Mouse (Mus musculus): Measurements from ENCODE around the gene Vps29. TPM values are rescaled to one million over a fixed set of nuclear protein-coding genes. Genes with fewer than 3 reads are reported as not detected.

Gene Vps29
- polyA plus RNA-seq, 1 experiment from 2014 or later: 191 TPM

GRCm38 (mm10) chr5:122345777-122346176, 8.4 kb upstream of the Vps29 start:
- peaks cover 4% of the 10 kb centered on the region; the same call in 1 of the 2 replicates for H3K27me3 ChIP-seq (ENCODE audit: low read depth, poor library complexity, severe bottlenecking)
- no peak for DNase-seq (ENCODE audit: low spot score)
- 83% methylated on average over 4 of the region's 4 CpGs for WGBS

GRCm38 (mm10) chr5:122354492-122355067, 411 bp downstream of the Vps29 start:
- peak overlapping the region; percentile 94 for H3K27ac ChIP-seq
- no peak for DNase-seq (ENCODE audit: low spot score)

More at GRCm38 (mm10) chr5:122345777-122346176, 8.4 kb upstream of the Vps29 start:
- Histone ChIP-seq H3K9me3 (replicated peaks) (no peaks in the 10 kb centered on the region), H3K4me1 (no peaks in the 10 kb centered on the region), H3K36me3 (no peaks in the 10 kb centered on the region), H3K4me3 (no peak overlapping the region), H3K27ac (no peak overlapping the region)

GRCm38 (mm10) chr5:122371591-122372191, 17.5 kb downstream of the Vps29 start, which contains the start of gene Gpn3:
Gene Gpn3, plus strand, starts transcription at chr5:122371876.
- WGBS: under 1% methylated on average over 38 of the region's 46 CpGs
- peaks cover 15% of the 10 kb centered on the region for H3K4me1 ChIP-seq
- peaks cover 66% of the 10 kb centered on the region for H3K36me3 ChIP-seq
- peak within 1 kb of the TSS; percentile 68 for H3K4me3 ChIP-seq
- H3K27me3 ChIP-seq (ENCODE audit: low read depth, poor library complexity, severe bottlenecking): no peaks in the 10 kb centered on the region
- H3K27ac ChIP-seq: peak within 1 kb of the TSS; percentile 90
- no peak for DNase-seq (ENCODE audit: low spot score)
- no peaks in the 10 kb centered on the region for H3K9me3 ChIP-seq (replicated peaks)

More at GRCm38 (mm10) chr5:122354492-122355067, 411 bp downstream of the Vps29 start:
- peaks cover 10% of the 10 kb centered on the region for H3K4me1 ChIP-seq
- peak overlapping the region; percentile 82 for H3K4me3 ChIP-seq
- WGBS: under 1% methylated on average over 57 of the region's 57 CpGs
- H3K9me3 ChIP-seq (replicated peaks): no peaks in the 10 kb centered on the region
- H3K36me3 ChIP-seq: peaks cover 12% of the 10 kb centered on the region
- H3K27me3 ChIP-seq (ENCODE audit: low read depth, poor library complexity, severe bottlenecking): no peaks in the 10 kb centered on the region

- peak; percentile 99 for DNase-seq (ENCODE audit: low spot score)
- Histone ChIP-seq H3K36me3 (peaks cover 66% of the 10 kb centered on the region), H3K4me1 (peaks cover 15% of the 10 kb centered on the region), H3K27ac (peak within 1 kb of the TSS; percentile 90), H3K27me3 (ENCODE audit: low read depth, poor library complexity, severe bottlenecking) (no peaks in the 10 kb centered on the region), H3K4me3 (peak within 1 kb of the TSS; percentile 68), H3K9me3 (replicated peaks) (no peaks in the 10 kb centered on the region)
- WGBS: under 1% methylated on average over 53 of the region's 53 CpGs
Observed at GRCm38 (mm10) chr5:122372192-122372769, 18.1 kb downstream of the Vps29 start, which contains the start of gene Fam216a. Gene Fam216a, minus strand, starts transcription at chr5:122372364.

- peak overlapping the region; percentile 68 for H3K4me3 ChIP-seq
- no peak for DNase-seq (ENCODE audit: low spot score)
- H3K36me3 ChIP-seq: peaks cover 63% of the 10 kb centered on the region
- peaks cover 15% of the 10 kb centered on the region for H3K4me1 ChIP-seq
- no peaks in the 10 kb centered on the region for H3K9me3 ChIP-seq (replicated peaks)
- WGBS: 9% methylated on average over 5 of the region's 5 CpGs
- no peaks in the 10 kb centered on the region for H3K27me3 ChIP-seq (ENCODE audit: low read depth, poor library complexity, severe bottlenecking)
- H3K27ac ChIP-seq: peak overlapping the region; percentile 90
Observed at GRCm38 (mm10) chr5:122372878-122373277, 18.7 kb downstream of the Vps29 start.

GRCm38 (mm10) chr5:122377101-122377833, 23.1 kb downstream of the Vps29 start:
- Histone ChIP-seq H3K27me3 (ENCODE audit: low read depth, poor library complexity, severe bottlenecking) (no peaks in the 10 kb centered on the region), H3K4me1 (peaks cover 12% of the 10 kb centered on the region), H3K9me3 (replicated peaks) (no peaks in the 10 kb centered on the region), H3K36me3 (peaks cover 81% of the 10 kb centered on the region), H3K27ac (no peak overlapping the region), H3K4me3 (no peak overlapping the region)
- DNase-seq (ENCODE audit: low spot score): no peak
- WGBS: 90% methylated on average over 4 of the region's 4 CpGs

GRCm38 (mm10) chr5:122378171-122378570, 24.0 kb downstream of the Vps29 start:
- peaks cover 9% of the 10 kb centered on the region for H3K4me1 ChIP-seq
- peaks cover 89% of the 10 kb centered on the region for H3K36me3 ChIP-seq
- H3K4me3 ChIP-seq: no peak overlapping the region
- H3K27ac ChIP-seq: no peak overlapping the region
- H3K9me3 ChIP-seq (replicated peaks): no peaks in the 10 kb centered on the region
- WGBS: 94% methylated on average over 12 of the region's 12 CpGs
- H3K27me3 ChIP-seq (ENCODE audit: low read depth, poor library complexity, severe bottlenecking): no peaks in the 10 kb centered on the region
- DNase-seq (ENCODE audit: low spot score): no peak

GRCm38 (mm10) chr5:122379374-122380155, 25.4 kb downstream of the Vps29 start:
- H3K4me3 ChIP-seq: no peak overlapping the region
- H3K36me3 ChIP-seq: peaks cover 79% of the 10 kb centered on the region
- DNase-seq (ENCODE audit: low spot score): peak; percentile 67
- H3K4me1 ChIP-seq: no peaks in the 10 kb centered on the region
- no peaks in the 10 kb centered on the region for H3K9me3 ChIP-seq (replicated peaks)
- no peaks in the 10 kb centered on the region for H3K27me3 ChIP-seq (ENCODE audit: low read depth, poor library complexity, severe bottlenecking)
- no peak overlapping the region for H3K27ac ChIP-seq
- WGBS: 70% methylated on average over 11 of the region's 11 CpGs

- Histone ChIP-seq H3K4me3 (no peak overlapping the region), H3K27me3 (ENCODE audit: low read depth, poor library complexity, severe bottlenecking) (no peaks in the 10 kb centered on the region), H3K36me3 (peaks cover 7% of the 10 kb centered on the region; the same call in 1 of the 2 replicates), H3K4me1 (peaks cover 9% of the 10 kb centered on the region), H3K27ac (no peak overlapping the region), H3K9me3 (replicated peaks) (no peaks in the 10 kb centered on the region)
- 87% methylated on average over 5 of the region's 5 CpGs for WGBS
- DNase-seq (ENCODE audit: low spot score): no peak
Observed at GRCm38 (mm10) chr5:122390006-122390405, 35.8 kb downstream of the Vps29 start.

GRCm38 (mm10) chr5:122390671-122391070, 36.5 kb downstream of the Vps29 start:
- Histone ChIP-seq H3K27ac (no peak overlapping the region), H3K9me3 (replicated peaks) (no peaks in the 10 kb centered on the region), H3K4me3 (no peak overlapping the region)

GRCm38 (mm10) chr5:122391178-122391785, 37.1 kb downstream of the Vps29 start:
- peak overlapping the region; percentile 81 for H3K4me3 ChIP-seq
- peaks cover 9% of the 10 kb centered on the region; the same call in 1 of the 2 replicates for H3K36me3 ChIP-seq
- peaks cover 9% of the 10 kb centered on the region for H3K4me1 ChIP-seq
- DNase-seq (ENCODE audit: low spot score): no peak
- no peaks in the 10 kb centered on the region for H3K9me3 ChIP-seq (replicated peaks)
- no peaks in the 10 kb centered on the region for H3K27me3 ChIP-seq (ENCODE audit: low read depth, poor library complexity, severe bottlenecking)
- 56% methylated on average over 16 of the region's 16 CpGs for WGBS
- H3K27ac ChIP-seq: peak overlapping the region; percentile 86

More at GRCm38 (mm10) chr5:122390671-122391070, 36.5 kb downstream of the Vps29 start:
- Histone ChIP-seq H3K4me1 (peaks cover 9% of the 10 kb centered on the region), H3K36me3 (peaks cover 9% of the 10 kb centered on the region; the same call in 1 of the 2 replicates), H3K27me3 (ENCODE audit: low read depth, poor library complexity, severe bottlenecking) (no peaks in the 10 kb centered on the region)
- no peak for DNase-seq (ENCODE audit: low spot score)

GRCm38 (mm10) chr5:122391786-122392180, 37.6 kb downstream of the Vps29 start, which contains the start of gene Arpc3:
Gene Arpc3, plus strand, starts transcription at chr5:122391878.
- WGBS: under 1% methylated on average over 39 of the region's 39 CpGs
- peak; percentile 96 for DNase-seq (ENCODE audit: low spot score)
- Histone ChIP-seq H3K4me3 (peak within 1 kb of the TSS; percentile 81), H3K27me3 (ENCODE audit: low read depth, poor library complexity, severe bottlenecking) (no peaks in the 10 kb centered on the region), H3K9me3 (replicated peaks) (no peaks in the 10 kb centered on the region), H3K36me3 (peaks cover 13% of the 10 kb centered on the region), H3K27ac (peak within 1 kb of the TSS; percentile 86), H3K4me1 (peaks cover 9% of the 10 kb centered on the region)

Measured in limb, embryonic 10.5 days (tissue).